8 mouse cellular contexts compared by ENCODE assay signal in the genomic region with DNA sequence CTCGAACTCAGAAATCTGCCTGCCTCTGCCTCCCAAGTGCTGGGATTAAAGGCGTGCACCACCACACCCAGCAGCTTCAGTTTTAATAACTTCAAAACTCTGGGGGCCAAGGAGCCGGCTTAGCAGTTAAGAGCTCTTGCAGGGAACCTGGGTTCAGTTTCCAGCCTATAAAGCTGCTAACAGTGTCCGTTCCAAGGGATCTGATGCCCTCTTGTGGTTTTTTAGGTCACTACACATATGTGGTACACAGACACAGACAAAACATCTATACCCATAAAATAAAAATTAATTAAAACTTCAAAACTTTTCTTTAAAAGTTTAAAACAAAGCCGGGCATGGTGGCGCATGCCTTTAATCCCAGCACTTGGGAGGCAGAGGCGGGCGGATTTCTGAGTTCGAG. TPM values are rescaled to one million over a fixed set of nuclear protein-coding genes. Genes with fewer than 3 reads are reported as not detected.
DNase-seq lines count a peak whose midpoint lies in the region; ATAC-seq and TF ChIP-seq lines count a peak whose summit lies in the region.
"Had no signal": no experiment of that assay in that cellular context is flagged by ENCODE, and none has a peak within 500 bp of the region (broad histone marks: within the 10 kb centered on the region; RNA-seq: fewer than 3 reads in every experiment).

No protein-coding gene starts in this region.

- no peak overlapping the region for H3K27ac ChIP-seq in kidney, embryonic 14.5 days (ENCODE audit: low read depth, low read length)
- no peak overlapping the region for H3K27ac ChIP-seq in ES-E14 (ENCODE audit: insufficient read depth, low read depth, low read length, poor library complexity, severe bottlenecking)
- H3K27ac ChIP-seq: macrophage had no signal

- no peak overlapping the region for H3K4me2 ChIP-seq in kidney, embryonic 14.5 days (replicated peaks; ENCODE audit: low read depth, low read length)

- no peak overlapping the region for H3K4me3 ChIP-seq in kidney, embryonic 14.5 days (ENCODE audit: low read length)
- H3K4me3 ChIP-seq in ES-E14 (ENCODE audit: insufficient read depth in 1 of 2, low read depth in 1 of 2, low read length in 2 of 2, poor library complexity in 1 of 2, severe bottlenecking in 1 of 2) = no peak overlapping the region

- peak; percentile 2 for DNase-seq in kidney, adult 11 months
- DNase-seq in B cell, adult 2 months = peak; percentile 29 to 38
- peak; percentile 33 for DNase-seq in ES-E14 (ENCODE audit: low read depth, low spot score)
- DNase-seq in embryo, embryonic 11 days = peak; percentile 71
- DNase-seq in left cerebral cortex, postnatal 25 days (ENCODE audit: low spot score in 2 of 2) = peak; percentile 45 to 56
- peak; percentile 8 for DNase-seq in thymus, postnatal 25 days

- intact Hi-C loops in left cerebral cortex, postnatal 25 days (cut with DNase I) = loop anchor here (5.0 kb wide), 2 partner anchors 70 to 175 kb away; partner anchors contain the start of gene Snrpb

- in situ Hi-C loops in ES-E14 (cut with MboI; ENCODE audit: low sequenced_read_pairs in 2 of 2, unreplicated experiment in 2 of 2) = loop anchor here in 1 of 2 experiments (10.0 kb wide), 1 partner anchor 172 kb away; no protein-coding TSS in a partner anchor

- no peaks in the 10 kb centered on the region for H3K4me1 ChIP-seq in kidney, embryonic 14.5 days (ENCODE audit: control insufficient read depth, insufficient read depth, low read length)
- no peaks in the 10 kb centered on the region for H3K4me1 ChIP-seq in ES-E14 (ENCODE audit: control insufficient read depth in 2 of 2, insufficient read depth in 2 of 2, low read length in 2 of 2, poor library complexity in 1 of 2)

- H3K9ac ChIP-seq in kidney, embryonic 14.5 days (ENCODE audit: low read depth, low read length) = no peak overlapping the region
- H3K9ac ChIP-seq in ES-E14 (ENCODE audit: insufficient read depth, low read depth, low read length, poor library complexity, severe bottlenecking) = no peak overlapping the region

- no peaks in the 10 kb centered on the region for H3K27me3 ChIP-seq in kidney, embryonic 14.5 days (ENCODE audit: control insufficient read depth, insufficient read depth, low read length)

- ATAC-seq in kidney, embryonic 14.5 days (ENCODE audit: low FRiP score, low TSS enrichment) = no peak

- H3K36me3 ChIP-seq in kidney, embryonic 14.5 days (ENCODE audit: control insufficient read depth, insufficient read depth, low read length) = no peaks in the 10 kb centered on the region
- H3K36me3 ChIP-seq in ES-E14 (ENCODE audit: control insufficient read depth, insufficient read depth, low read length, poor library complexity, severe bottlenecking) = no peaks in the 10 kb centered on the region

- H3K9me3 ChIP-seq in kidney, embryonic 14.5 days (ENCODE audit: control insufficient read depth, low read length) = no peaks in the 10 kb centered on the region
- no peaks in the 10 kb centered on the region for H3K9me3 ChIP-seq in ES-E14 (ENCODE audit: control insufficient read depth, insufficient read depth, low read depth, low read length)

- WGBS in kidney, embryonic 14.5 days = 49% methylated on average over 9 of the region's 9 CpGs

TF ChIP-seq in ES-E14, 5 proteins besides CTCF, POLR2A, EP300 and RAD21:
- TF ChIP-seq ZNF384 (IDR thresholded peaks at IDR 0.05; ENCODE audit: low read depth, low read length) (no peak), ZC3H11A (IDR thresholded peaks at IDR 0.05; ENCODE audit: borderline replicate concordance, low read depth, low read length) (peak; percentile 61; the same call in 1 of the 2 replicates), HCFC1 (IDR thresholded peaks at IDR 0.05; ENCODE audit: borderline replicate concordance, insufficient read depth, low read length) (no peak), MAFK (IDR thresholded peaks at IDR 0.05; ENCODE audit: insufficient read depth, low read depth, low read length) (no peak), CHD2 (IDR thresholded peaks at IDR 0.05; ENCODE audit: low read depth, low read length) (no peak)

RNA-seq across cellular contexts. Expression of gene Nop56, which starts 27.3 kb away (rescaled TPM):
- polyA plus RNA-seq in kidney, embryonic 14.5 days (2014; fragmentation: Nextera tagmentation; extraction: Ambion mirVana) = 311 and 354 TPM in 2 replicates
- 1,148 and 1,555 TPM in 2 replicates for total RNA-seq in ES-E14 (2012; rRNA removed)
- 100 to 1,000 TPM; 112 to 113 TPM for total RNA-seq in left cerebral cortex, postnatal 25 days (2021)

RNA-seq across cellular contexts. Expression of gene Idh3b, which starts 37.4 kb away (rescaled TPM):
- polyA plus RNA-seq in kidney, embryonic 14.5 days (2014; fragmentation: Nextera tagmentation; extraction: Ambion mirVana) = 175 and 181 TPM in 2 replicates
- 100 and 129 TPM in 2 replicates for total RNA-seq in ES-E14 (2012; rRNA removed)
- 100 to 1,000 TPM; 267 to 269 TPM for total RNA-seq in left cerebral cortex, postnatal 25 days (2021)

RNA-seq across cellular contexts. Expression of gene Ebf4, which starts 48.1 kb away (rescaled TPM):
- polyA plus RNA-seq in kidney, embryonic 14.5 days (2014; fragmentation: Nextera tagmentation; extraction: Ambion mirVana) = 2.8 and 3.1 TPM in 2 replicates
- total RNA-seq in ES-E14 (2012; rRNA removed) = 0.58 and 0.62 TPM in 2 replicates
- total RNA-seq in left cerebral cortex, postnatal 25 days (2021) = 1 to 10 TPM; 7.8 to 8.3 TPM
- polyA plus RNA-seq: macrophage had no signal

RNA-seq across cellular contexts. Expression of gene Tmc2, which starts 51.9 kb away (rescaled TPM):
- not detected in 2 replicates for polyA plus RNA-seq in kidney, embryonic 14.5 days (2014; fragmentation: Nextera tagmentation; extraction: Ambion mirVana)
- 0.09 and 0.16 TPM in 2 replicates for total RNA-seq in ES-E14 (2012; rRNA removed)
- not detected for total RNA-seq in left cerebral cortex, postnatal 25 days (2021)
- polyA plus RNA-seq: macrophage had no signal

Comparison
In these comparisons a context has a peak if more than half of its experiments do, and no peak if none do; other contexts are left out.
1. DNase-seq: peak in every context shown above with its lines; median percentile 71 in embryo, embryonic 11 days; 50 in left cerebral cortex, postnatal 25 days; 34 in B cell, adult 2 months; 33 in ES-E14; 8 in thymus, postnatal 25 days; 2 in kidney, adult 11 months.
2. RNA of gene Nop56, which starts 27.3 kb away (total RNA-seq): 1,148 to 1,555 TPM in ES-E14; 112 to 113 TPM in left cerebral cortex, postnatal 25 days; every median in the first group is over 10 times any median in the second.